13 mouse cellular contexts compared by ENCODE assay signal in genomic region chr8:91059884-91060510, GRCm38 (mm10). TPM values are rescaled to one million over a fixed set of nuclear protein-coding genes. Genes with fewer than 3 reads are reported as not detected.
A peak's percentile ranks its signal among the peaks of the same experiment; 100 is the strongest.
DNase-seq lines count a peak whose midpoint lies in the region; ATAC-seq lines count a peak whose summit lies in the region.
"Had no signal": no experiment of that assay in that cellular context is flagged by ENCODE, and none has a peak within 500 bp of the region (broad histone marks: within the 10 kb centered on the region; RNA-seq: fewer than 3 reads in every experiment).

No protein-coding gene starts in this region.

- no peak overlapping the region for H3K9ac ChIP-seq in kidney, embryonic 14.5 days (ENCODE audit: low read depth, low read length)
- H3K9ac ChIP-seq: hindbrain, embryonic 14.5 days; limb, embryonic 13.5 days had no signal

- H3K27ac ChIP-seq in kidney, embryonic 14.5 days (ENCODE audit: low read depth, low read length), result no peak overlapping the region
- H3K27ac ChIP-seq: hindbrain, embryonic 14.5 days; limb, embryonic 13.5 days; midbrain, embryonic 10.5 days had no signal

- no peak for ATAC-seq in kidney, embryonic 14.5 days (ENCODE audit: low FRiP score, low TSS enrichment)

- no peak overlapping the region for H3K4me2 ChIP-seq in kidney, embryonic 14.5 days (replicated peaks; ENCODE audit: low read depth, low read length)
- H3K4me2 ChIP-seq: hindbrain, embryonic 14.5 days; limb, embryonic 13.5 days had no signal

- peak; percentile 29 to 33 for DNase-seq in kidney, adult 8-10 months
- peak; percentile 6 for DNase-seq in MEL-GATA-1-ER (ENCODE audit: extremely low read depth, low read depth)
- DNase-seq in kidney, postnatal 25 days, result peak; percentile 50 to 71
- peak; percentile 52 for DNase-seq in lung, postnatal 14 days
- DNase-seq in spleen, postnatal 10 days (ENCODE audit: low spot score in 2 of 2), result no peak
- DNase-seq in spleen, adult 18-20 months, result no peak
- no peak for DNase-seq in neural tube, embryonic 10.5 days (ENCODE audit: extremely low spot score, low spot score)
- DNase-seq: cerebellum, adult 9-11 months had no signal

- no peaks in the 10 kb centered on the region for H3K9me3 ChIP-seq in kidney, embryonic 14.5 days (ENCODE audit: control insufficient read depth, low read length)
- H3K9me3 ChIP-seq: limb, embryonic 13.5 days; midbrain, embryonic 10.5 days had no signal

- WGBS in kidney, embryonic 14.5 days, result 82% methylated on average over 7 of the region's 7 CpGs

- H3K4me3 ChIP-seq in kidney, embryonic 14.5 days (ENCODE audit: low read length), result no peak overlapping the region
- H3K4me3 ChIP-seq: limb, embryonic 13.5 days; midbrain, embryonic 10.5 days had no signal

- no peaks in the 10 kb centered on the region for H3K4me1 ChIP-seq in kidney, embryonic 14.5 days (ENCODE audit: control insufficient read depth, insufficient read depth, low read length)
- H3K4me1 ChIP-seq: midbrain, embryonic 10.5 days had no signal

- no peaks in the 10 kb centered on the region for H3K27me3 ChIP-seq in kidney, embryonic 14.5 days (ENCODE audit: control insufficient read depth, insufficient read depth, low read length)
- H3K27me3 ChIP-seq: limb, embryonic 13.5 days; Patski had no signal

- peaks cover 3% of the 10 kb centered on the region; the same call in 1 of the 2 replicates for H3K36me3 ChIP-seq in kidney, embryonic 14.5 days (ENCODE audit: control insufficient read depth, insufficient read depth, low read length)

RNA-seq across cellular contexts. Expression of gene Rbl2, which starts 9.9 kb away (rescaled TPM):
- polyA plus RNA-seq in kidney, embryonic 14.5 days (2014; fragmentation: Nextera tagmentation; extraction: Ambion mirVana), result 12.8 and 21.3 TPM in 2 replicates

Comparison
In these comparisons a context has a peak if more than half of its experiments do, and no peak if none do; other contexts are left out.
1. DNase-seq: peak in kidney, adult 8-10 months (2 of 2), MEL-GATA-1-ER (single experiment), kidney, postnatal 25 days (2 of 2) and lung, postnatal 14 days (single experiment); none in spleen, postnatal 10 days (0 of 2), spleen, adult 18-20 months (0 of 2) and neural tube, embryonic 10.5 days (single experiment).